Mouse (Mus musculus): ENCODE data around the gene Prdm5.

Prdm5 gene

DNA sequence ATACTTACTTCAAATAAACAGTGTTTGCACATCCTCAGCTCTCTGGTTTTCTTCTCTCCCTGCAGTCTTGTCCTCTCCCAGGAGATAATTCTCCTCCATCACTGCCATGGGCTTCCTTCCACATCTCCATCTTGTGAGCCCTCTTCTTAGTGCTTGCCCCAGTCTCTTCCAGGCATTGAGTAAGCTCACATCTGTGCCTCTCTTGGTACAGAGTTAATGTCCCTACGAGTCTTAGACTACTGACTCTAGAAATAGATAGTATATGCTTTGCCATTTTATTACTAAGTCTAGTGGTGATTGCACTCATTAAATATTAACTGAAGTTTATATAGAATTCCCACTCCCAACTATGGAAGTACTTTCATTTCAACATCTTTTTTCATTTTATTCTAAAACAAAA lies 154.0 kb downstream of the Prdm5 start:
- no peak for DNase-seq (ENCODE audit: low spot score in 2 of 2)

DNA sequence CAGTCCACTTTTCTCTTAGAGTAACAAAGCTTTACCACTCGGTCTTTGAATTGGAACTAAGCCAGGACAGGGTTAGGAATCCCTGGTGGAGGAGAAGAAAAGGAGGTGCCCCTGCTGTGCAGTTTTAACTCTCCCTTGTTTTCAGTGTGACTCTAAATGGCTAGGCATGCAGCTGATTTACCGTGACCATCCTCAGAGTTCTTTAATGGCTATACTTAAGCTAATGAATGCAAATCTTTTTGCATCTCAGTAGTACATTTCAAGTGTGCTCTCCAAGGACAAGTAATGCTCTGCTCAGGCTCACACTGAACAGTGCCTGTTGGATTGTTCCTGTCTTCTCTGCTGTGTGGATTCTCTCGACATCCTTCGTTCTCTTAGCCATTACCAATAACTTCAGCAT lies 154.4 kb downstream of the Prdm5 start:
- DNase-seq (ENCODE audit: low spot score in 2 of 2) = no peak

- no peak for DNase-seq (ENCODE audit: low spot score in 2 of 2)
Measured at GRCm38 (mm10) chr6:65935566-65936281, 156.9 kb downstream of the Prdm5 start.

GRCm38 (mm10) chr6:65950492-65950891 lies 171.7 kb downstream of the Prdm5 start:
- no peak for DNase-seq (ENCODE audit: low spot score in 2 of 2)

DNA sequence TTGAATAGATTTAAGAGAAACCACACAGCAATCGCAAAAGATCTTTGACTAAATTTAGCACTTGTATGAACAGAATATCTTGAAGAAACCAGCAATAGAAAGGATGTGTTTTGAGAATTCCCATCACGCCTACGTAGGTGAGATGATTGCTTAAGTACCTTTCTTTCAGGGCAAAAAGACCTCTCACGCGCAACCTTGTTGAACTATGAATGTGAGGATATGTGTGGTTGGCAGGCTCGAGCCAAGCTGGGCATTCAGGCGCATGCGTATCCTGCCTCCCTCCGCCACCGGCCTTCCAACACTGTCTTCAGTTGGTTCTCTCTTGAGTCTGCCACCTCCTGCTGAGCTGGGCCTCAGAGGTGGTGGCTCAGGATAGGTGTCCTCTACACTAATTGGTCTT lies 173.5 kb downstream of the Prdm5 start, which contains the start of gene 4930544G11Rik:
TSS of gene 4930544G11Rik (plus strand) at position 301 of the 400 bp plus-strand sequence.
- no peak for DNase-seq (ENCODE audit: low spot score in 2 of 2)

DNA sequence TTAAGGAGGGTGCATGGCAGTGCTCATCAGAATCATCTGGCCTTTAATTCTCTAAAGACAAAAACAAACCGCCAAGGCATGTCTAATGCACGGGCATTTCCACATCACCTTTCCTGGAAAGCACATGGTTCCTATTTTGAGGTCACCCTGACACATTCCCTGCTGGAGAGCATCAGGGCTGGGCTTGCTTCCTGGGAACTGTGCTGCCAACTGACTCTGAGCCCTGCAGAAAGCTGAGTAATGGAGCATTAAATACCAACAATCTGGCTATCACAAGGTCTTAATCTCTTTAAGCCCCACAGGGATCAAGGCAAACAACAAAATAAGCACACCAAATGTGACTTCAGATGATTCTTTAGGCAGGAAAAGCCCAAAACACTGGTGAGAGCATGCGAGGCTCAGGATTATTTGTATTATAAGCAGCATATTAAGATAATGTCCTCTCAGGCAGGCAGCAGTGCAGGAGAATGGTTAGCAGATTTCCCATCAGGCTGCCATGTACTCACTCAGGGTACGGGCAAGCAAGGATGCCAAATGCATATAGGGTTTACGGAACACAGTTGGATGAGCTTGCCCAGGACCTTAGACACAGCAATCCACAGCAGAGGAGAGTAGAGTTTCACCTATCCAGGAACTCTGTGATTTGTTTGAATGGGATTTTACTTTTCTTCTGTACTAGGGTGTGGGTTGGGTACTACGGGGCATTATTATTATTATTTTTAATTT lies 190.8 kb downstream of the Prdm5 start:
- DNase-seq (ENCODE audit: low spot score in 2 of 2) = no peak

- no peak for DNase-seq (ENCODE audit: low spot score in 2 of 2)
Measured at GRCm38 (mm10) chr6:65970410-65970809, 191.6 kb downstream of the Prdm5 start.
